Mouse (Mus musculus) kidney, embryonic 14.5 days (tissue): ENCODE measurements around the gene Lonp1. TPM values are rescaled to one million over a fixed set of nuclear protein-coding genes. Genes with fewer than 3 reads are reported as not detected.

Experiments
- ATAC-seq: fragments of 200-750 bp; cut with Nextera tagmentation; 2 replicates; pipeline ENCODE4 v1.8.0; 2017; ENCODE audit warnings: moderate number of reproducible peaks, mild to moderate bottlenecking, moderate TSS enrichment, moderate library complexity; ENCODE audit not compliant: low FRiP score, low TSS enrichment
- H3K27ac ChIP-seq: fragments of 300-500 bp; sonication (generic); 2 replicates; pipeline ENCODE4 v1.5.1; 2014; ENCODE audit warnings: low read depth, mild to moderate bottlenecking, low read length, moderate library complexity, mixed read lengths
- H3K27me3 ChIP-seq: fragments of 300-500 bp; sonication (generic); 2 replicates; pipeline ENCODE4 v1.6.1; 2014; ENCODE audit warnings: mild to moderate bottlenecking, low read length; ENCODE audit not compliant: control insufficient read depth, insufficient read depth
- H3K36me3 ChIP-seq: fragments of 300-500 bp; sonication (generic); 2 replicates; pipeline ENCODE4 v1.6.1; 2014; ENCODE audit warnings: low read length, mixed read lengths; ENCODE audit not compliant: control insufficient read depth, insufficient read depth
- H3K4me1 ChIP-seq: fragments of 300-500 bp; sonication (generic); 2 replicates; pipeline ENCODE4 v1.6.1; 2014; ENCODE audit warnings: low read length, mixed read lengths; ENCODE audit not compliant: control insufficient read depth, insufficient read depth
- H3K4me2 ChIP-seq: fragments of 300-500 bp; sonication (generic); replicated peaks from 2 replicates; pipeline ENCODE4 v1.6.1; 2014; ENCODE audit warnings: low read depth, mild to moderate bottlenecking, low read length
- H3K4me3 ChIP-seq: fragments of 300-500 bp; sonication (generic); 2 replicates; pipeline ENCODE4 v1.5.1; 2014; ENCODE audit warnings: mild to moderate bottlenecking, low read length
- H3K9ac ChIP-seq: fragments of 300-500 bp; sonication (generic); 2 replicates; pipeline ENCODE4 v1.6.1; 2014; ENCODE audit warnings: low read depth, mild to moderate bottlenecking, low read length, moderate library complexity
- H3K9me3 ChIP-seq: fragments of 300-500 bp; sonication (generic); 2 replicates; pipeline ENCODE4 v1.6.1; 2016; ENCODE audit warnings: low read length; ENCODE audit not compliant: control insufficient read depth
- WGBS: fragments of 180-500 bp; shearing (Covaris S2); extraction: QIAGEN DNeasy Blood & Tissue Kit; methylation state at CpG from one replicate; pipeline ENCODE4 v1.1.7; 2014; 5-methylcytosine and 5-hydroxymethylcytosine counted together
- polyA plus RNA-seq: library from polyadenylated mRNA; unstranded; fragments of >200 nt; fragmentation: Nextera tagmentation; extraction: Ambion mirVana; gene quantifications from 2 replicates; pipeline ENCODE4 v1.2.1, GENCODE M21; 2014

Gene Lonp1
- polyA plus RNA-seq, 1 experiment from 2014 or later: 63.2 TPM

- no peak for ATAC-seq
- H3K9me3 ChIP-seq: no peaks in the 10 kb centered on the region
- WGBS: 90% methylated on average over 5 of the region's 5 CpGs
- no peak overlapping the region for H3K27ac ChIP-seq
- H3K27me3 ChIP-seq: no peaks in the 10 kb centered on the region
- no peak overlapping the region for H3K4me3 ChIP-seq
- no peak overlapping the region for H3K9ac ChIP-seq
- peaks cover 100% of the 10 kb centered on the region for H3K36me3 ChIP-seq
- H3K4me2 ChIP-seq: no peak overlapping the region
- no peaks in the 10 kb centered on the region for H3K4me1 ChIP-seq
These were observed 59.8 kb downstream of the Lonp1 start for GRCm38 (mm10) chr17:56566918-56567317.

- 95% methylated on average over 29 of the region's 29 CpGs for WGBS
These were observed 60.4 kb downstream of the Lonp1 start for GRCm38 (mm10) chr17:56566293-56566692.

More at GRCm38 (mm10) chr17:56566293-56566692, 60.4 kb downstream of the Lonp1 start:
- no peak overlapping the region for H3K4me2 ChIP-seq
- H3K9ac ChIP-seq: no peak overlapping the region
- ATAC-seq: no peak
- H3K9me3 ChIP-seq: no peaks in the 10 kb centered on the region
- no peak overlapping the region for H3K27ac ChIP-seq
- no peak overlapping the region for H3K4me3 ChIP-seq
- peaks cover 100% of the 10 kb centered on the region for H3K36me3 ChIP-seq
- no peaks in the 10 kb centered on the region for H3K4me1 ChIP-seq
- no peaks in the 10 kb centered on the region for H3K27me3 ChIP-seq

Other genes starting within 250 kb of the Lonp1 start
- gene Ptprs, start 150.4 kb downstream of the Lonp1 start, polyA plus RNA-seq: 115 and 122 TPM in 2 replicates
- gene Znrf4, start 114.5 kb downstream of the Lonp1 start, polyA plus RNA-seq: not detected in 2 replicates
- gene Gm20219, start 72.5 kb downstream of the Lonp1 start, polyA plus RNA-seq: 1.6 and 1.8 TPM in 2 replicates
- 53.0 and 72.3 TPM in 2 replicates for gene Safb2, start 42.3 kb downstream of the Lonp1 start, polyA plus RNA-seq
- gene Safb, start 42.1 kb downstream of the Lonp1 start, polyA plus RNA-seq: 81.2 and 102 TPM in 2 replicates
- gene 2410015M20Rik, start 17.1 kb downstream of the Lonp1 start, polyA plus RNA-seq: 234 and 245 TPM in 2 replicates
- gene Rpl36, start 13.5 kb downstream of the Lonp1 start, polyA plus RNA-seq: 2,148 and 2,776 TPM in 2 replicates
- 1.2 and 1.3 TPM in 2 replicates for gene Catsperd, start 1.3 kb upstream of the Lonp1 start, polyA plus RNA-seq
- 80.7 and 107 TPM in 2 replicates for gene Ranbp3, start 46.4 kb upstream of the Lonp1 start, polyA plus RNA-seq
- 447 and 572 TPM in 2 replicates for gene Ndufa11, start 90.9 kb upstream of the Lonp1 start, polyA plus RNA-seq
- 17.6 and 23.6 TPM in 2 replicates for gene Vmac, start 91.1 kb upstream of the Lonp1 start, polyA plus RNA-seq
- 9.5 and 12.9 TPM in 2 replicates for gene Nrtn, start 130.6 kb upstream of the Lonp1 start, polyA plus RNA-seq
- 37.8 and 48.0 TPM in 2 replicates for gene Dus3l, start 137.9 kb upstream of the Lonp1 start, polyA plus RNA-seq
- 1.7 and 2.3 TPM in 2 replicates for gene Prr22, start 143.4 kb upstream of the Lonp1 start, polyA plus RNA-seq
- gene Rfx2, start 204.1 kb upstream of the Lonp1 start, polyA plus RNA-seq: 2.3 and 3.9 TPM in 2 replicates
- gene Acsbg2, start 247.6 kb upstream of the Lonp1 start, polyA plus RNA-seq: not detected in 2 replicates
- gene 1700061G19Rik, start 248.6 kb upstream of the Lonp1 start, polyA plus RNA-seq: 0.15 and 0.30 TPM in 2 replicates